Mouse (Mus musculus) hindbrain, embryonic 12.5 days (tissue): ENCODE data around the gene Colgalt1. TPM values are rescaled to one million over a fixed set of nuclear protein-coding genes. Genes with fewer than 3 reads are reported as not detected.

ENCODE experiments used
- microRNA-seq: library from miRNA; unstranded; fragments of <30 nt; microRNA quantifications from one replicate; pipeline ENCODE4, GENCODE M21; 2017
- polyA plus RNA-seq: library from polyadenylated mRNA; unstranded; fragments of >200 nt; fragmentation: Nextera tagmentation; extraction: Ambion mirVana; gene quantifications from 2 replicates; pipeline ENCODE4 v1.2.1, GENCODE M21; 2016

The Colgalt1 gene
- polyA plus RNA-seq, 1 experiment from 2014 or later: 65.9 TPM

Small RNA genes within 50 kb of the gene (microRNA-seq; reads per million reads assigned to microRNA genes)
- 1.1 reads per million for gene Mir6769b

Other genes with a start within 250 kb of the Colgalt1 start
- gene Use1, start 244.2 kb upstream of the Colgalt1 start, polyA plus RNA-seq: 80.8 and 82.4 TPM in 2 replicates
- gene Ocel1, start 239.7 kb upstream of the Colgalt1 start, polyA plus RNA-seq: 5.8 and 6.7 TPM in 2 replicates
- gene Nr2f6, start 229.0 kb upstream of the Colgalt1 start, polyA plus RNA-seq: 61.2 and 65.2 TPM in 2 replicates
- gene Ushbp1, start 215.2 kb upstream of the Colgalt1 start, polyA plus RNA-seq: 5.7 and 6.8 TPM in 2 replicates
- gene Babam1, start 214.1 kb upstream of the Colgalt1 start, polyA plus RNA-seq: 91.1 and 104 TPM in 2 replicates
- 22.0 and 26.4 TPM in 2 replicates for gene Ankle1, start 205.0 kb upstream of the Colgalt1 start, polyA plus RNA-seq
- gene Abhd8, start 147.3 kb upstream of the Colgalt1 start, polyA plus RNA-seq: 107 and 108 TPM in 2 replicates
- gene Mrpl34, start 146.0 kb upstream of the Colgalt1 start, polyA plus RNA-seq: 194 and 214 TPM in 2 replicates
- 155 and 161 TPM in 2 replicates for gene Dda1, start 141.8 kb upstream of the Colgalt1 start, polyA plus RNA-seq
- gene Ano8, start 125.0 kb upstream of the Colgalt1 start, polyA plus RNA-seq: 18.0 and 19.6 TPM in 2 replicates
- gene Gtpbp3, start 122.9 kb upstream of the Colgalt1 start, polyA plus RNA-seq: 15.3 and 16.5 TPM in 2 replicates
- 39.7 and 42.4 TPM in 2 replicates for gene Plvap, start 99.2 kb upstream of the Colgalt1 start, polyA plus RNA-seq
- 0.67 and 0.70 TPM in 2 replicates for gene Ccdc194, start 85.3 kb upstream of the Colgalt1 start, polyA plus RNA-seq
- 12.9 and 13.4 TPM in 2 replicates for gene Bst2, start 73.5 kb upstream of the Colgalt1 start, polyA plus RNA-seq
- gene Mvb12a, start 68.1 kb upstream of the Colgalt1 start, polyA plus RNA-seq: 51.7 and 58.4 TPM in 2 replicates
- 0.18 and 0.56 TPM in 2 replicates for gene Tmem221, start 52.1 kb upstream of the Colgalt1 start, polyA plus RNA-seq
- not detected in 2 replicates for gene Nxnl1, start 44.4 kb upstream of the Colgalt1 start, polyA plus RNA-seq
- gene Slc27a1, start 42.1 kb upstream of the Colgalt1 start, polyA plus RNA-seq: 51.3 and 54.8 TPM in 2 replicates
- gene Pgls, start 18.8 kb upstream of the Colgalt1 start, polyA plus RNA-seq: 197 and 202 TPM in 2 replicates
- gene Fam129c, start 13.3 kb upstream of the Colgalt1 start, polyA plus RNA-seq: 5.3 and 6.3 TPM in 2 replicates
- gene Unc13a, start 60.8 kb downstream of the Colgalt1 start, polyA plus RNA-seq: 13.9 and 16.1 TPM in 2 replicates
- 3.7 and 3.8 TPM in 2 replicates for gene Jak3, start 65.3 kb downstream of the Colgalt1 start, polyA plus RNA-seq
- gene Insl3, start 78.2 kb downstream of the Colgalt1 start, polyA plus RNA-seq: 0.69 TPM in 1 of 2 replicates, not detected in the other
- 0.59 and 0.86 TPM in 2 replicates for gene B3gnt3, start 90.8 kb downstream of the Colgalt1 start, polyA plus RNA-seq
- 38.4 and 39.4 TPM in 2 replicates for gene Fcho1, start 114.7 kb downstream of the Colgalt1 start, polyA plus RNA-seq